Mouse (Mus musculus) spleen, adult 18-20 months (tissue): ENCODE results near the gene Abat.

Experiments
- DNase-seq, 2 experiments: peaks; one replicate each; pipeline ENCODE4 v3.0.0; 2022; ENCODE audit warnings: mixed read lengths in 2 of 2

Abat gene

GRCm38 (mm10) chr16:8576901-8577300 is 63.7 kb downstream of the Abat start:
- no peak for DNase-seq

- no peak for DNase-seq
Observed at GRCm38 (mm10) chr16:8578326-8578725, 65.1 kb downstream of the Abat start.

- DNase-seq: no peak
Observed at GRCm38 (mm10) chr16:8579546-8579945, 66.3 kb downstream of the Abat start.

GRCm38 (mm10) chr16:8581661-8582239 is 68.5 kb downstream of the Abat start:
- DNase-seq: no peak

- DNase-seq: no peak
Observed at GRCm38 (mm10) chr16:8582579-8583295, 69.5 kb downstream of the Abat start.

- no peak for DNase-seq
Observed at GRCm38 (mm10) chr16:8584248-8584647, 71.0 kb downstream of the Abat start.

GRCm38 (mm10) chr16:8585056-8585455 is 71.8 kb downstream of the Abat start:
- no peak for DNase-seq

- no peak for DNase-seq
Observed at GRCm38 (mm10) chr16:8595411-8595810, 82.2 kb downstream of the Abat start.

- DNase-seq: no peak
Observed at GRCm38 (mm10) chr16:8596336-8596735, 83.1 kb downstream of the Abat start.

- DNase-seq: no peak
Observed at GRCm38 (mm10) chr16:8597516-8597915, 84.3 kb downstream of the Abat start.

- DNase-seq: no peak
Observed at GRCm38 (mm10) chr16:8603789-8604188, 90.6 kb downstream of the Abat start.

- DNase-seq: no peak
Observed at GRCm38 (mm10) chr16:8610397-8610796, 97.2 kb downstream of the Abat start.

GRCm38 (mm10) chr16:8612214-8613005 is 99.2 kb downstream of the Abat start:
- no peak for DNase-seq

- DNase-seq: no peak
Observed at GRCm38 (mm10) chr16:8613039-8613438, 99.8 kb downstream of the Abat start.

GRCm38 (mm10) chr16:8613447-8613846 is 100.2 kb downstream of the Abat start:
- DNase-seq: no peak

- no peak for DNase-seq
Observed at GRCm38 (mm10) chr16:8619659-8620314, 106.6 kb downstream of the Abat start.

- no peak for DNase-seq
Observed at GRCm38 (mm10) chr16:8620315-8621115, 107.3 kb downstream of the Abat start.

GRCm38 (mm10) chr16:8630419-8630818 is 117.2 kb downstream of the Abat start:
- DNase-seq: no peak

GRCm38 (mm10) chr16:8631428-8631827 is 118.2 kb downstream of the Abat start:
- no peak for DNase-seq

- no peak for DNase-seq
Observed at GRCm38 (mm10) chr16:8636867-8637216, 123.6 kb downstream of the Abat start.

- peak; percentile 65 to 74 for DNase-seq
Observed at GRCm38 (mm10) chr16:8637217-8638051, 124.2 kb downstream of the Abat start, which contains the start of the genes Pmm2 and Tmem186. Pmm2 (plus strand) TSS chr16:8637674. Tmem186 (minus strand) TSS chr16:8637712.
